Mouse (Mus musculus): ENCODE data around the gene Gm16181.
"Not testable (repeated sequence)": the region's sequence is repeated elsewhere in the genome, so short reads cannot be mapped to it uniquely, and the experiment has no call there.

Gene Gm16181

DNA sequence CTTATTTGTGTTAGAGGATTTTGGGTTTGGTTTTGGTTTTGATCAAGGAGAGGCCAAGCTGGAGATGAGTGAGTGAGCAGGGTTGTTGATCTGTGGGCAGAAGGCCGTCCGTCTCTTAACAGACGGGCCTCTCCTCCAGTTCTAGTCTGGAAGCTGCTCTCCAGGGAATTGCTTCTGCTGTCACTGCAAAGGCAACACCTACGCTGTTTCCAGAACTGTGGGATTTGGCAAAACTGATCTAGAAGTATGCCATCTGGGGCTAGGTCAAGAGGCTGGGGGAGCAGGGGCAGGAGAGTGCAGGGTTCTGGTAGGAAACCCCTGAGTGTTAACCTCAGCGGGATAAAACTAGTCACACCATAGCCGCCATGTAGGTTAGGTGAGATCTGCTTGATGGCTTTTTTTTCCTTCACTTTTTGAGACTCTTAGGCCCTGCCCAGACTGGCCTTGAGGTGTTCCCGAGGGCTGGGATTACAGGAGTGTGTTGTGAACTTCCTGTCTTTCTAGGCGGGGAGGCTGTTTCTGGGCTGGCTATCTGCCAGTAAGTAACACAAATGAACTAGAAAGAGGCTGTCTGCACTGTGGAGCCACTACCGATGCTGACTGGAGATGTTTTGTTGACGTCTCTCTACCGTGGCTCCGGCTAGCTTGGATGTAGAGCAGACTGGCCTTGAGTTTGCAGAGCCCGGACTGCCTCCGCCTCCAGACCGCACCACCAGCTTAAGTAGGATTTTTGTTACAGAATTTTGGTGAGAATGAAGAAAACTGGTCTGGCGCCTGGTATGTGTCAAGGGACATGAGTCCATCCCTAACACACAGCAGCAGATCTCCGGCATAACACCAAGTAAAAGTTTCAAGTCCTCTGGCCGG, 12.7 kb downstream of the Gm16181 start, which contains the start of gene Atp6v1g2:
TSS of gene Atp6v1g2 (plus strand) at position 547 of the 867 bp plus-strand sequence.
- DNase-seq = no peak

DNA sequence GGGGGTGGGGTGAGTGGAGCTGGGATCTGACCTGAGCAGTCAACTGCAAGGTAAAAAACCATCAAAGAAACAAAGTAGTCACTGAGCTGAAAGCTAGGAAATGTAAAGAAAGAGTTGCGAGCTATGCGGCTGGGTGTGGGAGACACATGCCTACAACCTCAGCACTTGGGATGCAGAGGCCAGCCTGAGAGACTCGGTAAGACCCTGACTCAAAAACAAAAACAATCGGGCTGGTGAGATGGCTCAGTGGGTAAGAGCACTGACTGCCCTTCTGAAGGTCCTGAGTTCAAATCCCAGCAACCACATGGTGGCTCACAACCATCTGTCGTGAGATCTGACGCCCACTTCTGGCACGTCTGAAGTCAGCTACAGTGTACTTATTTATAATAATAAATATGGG, 13.5 kb downstream of the Gm16181 start:
- not testable (repeated sequence) for DNase-seq

DNA sequence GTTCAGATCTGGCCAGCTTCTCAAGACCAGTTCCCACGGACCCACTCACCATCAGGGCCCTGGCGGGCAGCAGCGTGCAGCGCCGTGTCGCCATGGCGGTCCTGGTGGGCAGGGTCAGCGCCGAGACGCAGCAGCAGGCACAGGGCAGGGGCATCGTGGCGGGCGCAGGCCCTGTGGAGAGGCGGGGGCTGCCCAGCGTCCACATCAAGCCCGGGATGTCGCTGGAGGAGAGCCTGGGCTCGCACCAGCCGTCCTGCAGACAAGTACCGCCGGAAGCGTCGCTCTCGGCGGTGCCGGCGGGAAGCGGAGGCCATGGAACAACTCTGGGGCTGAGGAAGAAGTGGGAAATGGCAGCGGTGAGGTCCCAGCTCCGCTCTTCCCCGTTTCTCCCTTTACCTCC, 14.3 kb downstream of the Gm16181 start:
- DNase-seq = peak; percentile 50 to 54

DNA sequence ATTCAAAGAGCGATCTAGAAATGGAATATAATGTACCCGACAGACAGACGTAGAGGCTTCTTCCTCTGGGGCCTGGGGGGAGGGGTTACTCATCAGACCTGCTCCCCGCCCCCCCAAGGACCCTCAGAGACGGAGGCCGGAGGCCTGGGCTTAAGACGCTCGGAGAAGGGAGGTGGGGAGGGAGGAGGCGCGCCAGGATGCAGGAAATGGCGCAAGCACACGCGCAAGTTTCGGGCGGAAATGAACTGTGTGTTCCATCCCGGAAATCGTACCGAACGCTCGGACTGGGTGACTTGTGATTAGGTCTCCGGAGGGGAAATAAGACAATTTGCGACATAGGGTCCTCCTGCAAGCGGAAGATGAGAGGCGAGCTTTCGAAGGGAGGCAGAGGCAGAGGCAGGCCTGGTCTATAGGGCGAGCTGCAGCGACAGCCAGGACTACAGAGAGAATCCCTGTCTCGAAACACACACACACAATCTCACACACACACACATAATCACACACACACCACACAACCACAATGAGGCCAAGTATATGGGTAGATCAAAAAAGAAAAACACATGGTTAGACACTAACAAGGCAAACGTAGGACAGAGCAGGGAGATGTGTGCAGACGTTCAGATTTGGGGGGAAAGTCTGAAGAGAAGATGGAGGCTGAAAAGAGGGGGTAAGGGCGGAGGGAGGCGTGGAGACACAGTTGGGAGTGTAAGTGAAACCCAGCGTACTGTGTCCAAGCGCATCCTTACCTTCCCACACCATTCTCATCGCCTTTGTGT, 15.2 kb downstream of the Gm16181 start, which contains the start of gene Nfkbil1:
TSS of gene Nfkbil1 (minus strand) at position 179 of the 776 bp plus-strand sequence.
- DNase-seq = peak; percentile 91 to 93

DNA sequence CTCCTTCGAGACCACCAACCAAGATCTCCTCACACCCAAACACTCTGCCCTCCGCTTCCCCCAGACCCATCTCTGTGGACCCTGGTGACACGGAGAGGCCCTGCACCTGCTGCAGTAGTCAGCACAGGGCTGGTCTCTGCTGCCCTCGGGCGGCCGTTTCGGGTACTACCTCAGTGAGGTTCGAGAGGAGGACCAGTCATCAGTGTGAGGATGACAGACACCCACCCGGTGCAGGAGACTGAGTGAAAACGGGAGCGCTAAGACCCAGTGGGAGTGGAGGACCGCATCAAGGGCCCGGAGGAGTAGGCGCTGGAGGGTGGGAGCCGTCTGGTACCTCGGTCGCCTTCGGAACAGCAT, 15.7 kb downstream of the Gm16181 start:
- peak; percentile 100 for DNase-seq

DNA sequence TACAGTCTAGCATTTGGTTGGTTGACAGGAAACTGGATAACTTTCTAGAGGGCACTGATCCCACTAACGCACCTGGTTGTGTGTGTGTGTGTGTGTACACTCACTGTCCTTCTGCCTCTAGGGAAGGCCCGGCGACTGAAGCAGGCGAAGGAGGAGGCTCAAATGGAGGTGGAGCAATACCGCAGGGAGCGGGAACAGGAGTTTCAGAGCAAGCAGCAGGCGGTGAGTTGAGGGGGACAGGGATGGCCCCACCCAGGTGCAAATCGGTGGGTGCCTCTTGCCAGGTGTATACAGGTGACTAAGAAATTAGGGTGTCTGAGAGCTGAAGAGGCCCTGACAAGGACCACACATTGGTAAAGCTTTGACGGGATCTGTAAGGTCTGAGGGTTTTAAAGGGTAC, 16.4 kb downstream of the Gm16181 start:
- peak; percentile 58 to 68 for DNase-seq

DNA sequence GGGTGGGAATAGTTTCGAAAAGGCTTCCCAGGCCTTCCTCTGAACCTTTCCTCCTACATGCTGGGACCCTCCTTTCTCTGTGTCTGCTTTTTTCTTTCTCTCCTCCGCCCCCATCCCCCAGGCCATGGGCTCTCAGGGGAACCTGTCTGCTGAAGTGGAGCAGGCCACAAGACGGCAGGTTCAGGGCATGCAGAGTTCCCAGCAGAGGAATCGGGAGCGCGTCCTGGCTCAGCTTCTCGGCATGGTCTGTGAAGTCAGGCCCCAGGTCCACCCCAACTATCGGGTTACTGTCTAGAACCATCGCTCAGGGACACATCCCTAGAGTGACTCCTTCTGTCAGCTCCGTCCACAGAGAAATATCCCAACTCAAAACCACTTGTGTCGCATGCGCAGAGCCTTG, 16.9 kb downstream of the Gm16181 start:
- no peak for DNase-seq

DNA sequence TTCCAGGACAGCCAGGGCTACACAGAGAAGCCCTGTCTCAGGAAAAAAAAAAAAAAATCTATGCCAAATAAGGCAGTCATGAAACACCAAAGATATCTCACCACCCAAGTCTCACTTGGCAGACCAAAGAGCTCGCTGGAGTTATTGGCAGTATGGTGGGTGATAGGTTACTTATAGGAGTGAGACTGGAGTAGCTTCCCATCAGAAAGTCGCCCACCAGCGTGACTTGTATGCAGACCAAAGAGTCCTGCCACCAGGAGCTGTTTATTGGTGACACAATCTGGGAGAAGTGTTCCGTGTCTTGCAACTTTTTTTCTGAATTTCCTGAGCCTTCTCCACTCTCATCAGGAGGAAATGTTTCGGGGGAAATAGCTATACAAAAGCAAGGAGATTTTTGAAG, 19.1 kb downstream of the Gm16181 start:
- DNase-seq = no peak

DNA sequence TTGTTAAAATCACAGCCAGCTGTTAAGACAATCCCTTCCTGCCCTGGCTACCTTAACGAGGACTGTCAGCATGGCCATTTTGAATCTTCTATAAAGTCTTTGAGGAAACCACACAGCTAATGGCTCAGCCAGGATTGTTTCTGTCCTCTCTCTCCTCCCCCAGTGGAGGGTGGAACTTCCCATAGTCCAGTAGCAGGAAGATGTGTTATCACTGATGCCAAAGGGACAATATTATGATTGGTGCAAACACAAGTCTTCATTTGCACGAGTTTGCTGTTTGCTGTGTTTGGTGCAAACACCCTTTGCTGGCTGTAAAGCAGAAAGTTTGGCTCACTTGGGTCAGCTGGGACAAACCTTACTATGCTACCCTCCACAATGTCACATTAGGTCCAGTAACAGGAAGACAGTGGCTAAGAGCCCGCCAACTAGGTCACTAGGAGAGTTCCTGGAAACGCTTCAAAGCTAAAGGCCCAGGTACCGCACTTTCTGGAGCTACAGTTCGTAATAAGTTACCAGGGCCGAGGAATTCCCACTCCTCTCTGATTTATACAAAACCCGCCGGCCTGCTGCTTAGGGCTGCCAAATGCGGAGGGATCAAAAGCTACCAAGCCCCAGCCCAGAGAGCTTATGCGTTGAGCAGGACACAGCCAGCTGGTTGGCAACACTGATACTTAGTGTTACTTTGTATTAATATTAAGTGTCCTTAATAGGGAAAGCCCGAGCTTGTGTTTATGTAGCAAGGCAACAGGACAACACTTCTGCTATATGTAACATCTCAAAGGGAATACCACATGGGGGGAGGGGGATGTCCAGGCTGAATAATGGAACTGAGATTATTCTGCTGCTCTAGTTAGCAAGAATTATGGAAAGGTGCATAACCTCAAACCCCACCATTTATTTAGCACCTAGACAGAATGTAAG, 20.0 kb downstream of the Gm16181 start:
- DNase-seq = peak; percentile 53 to 59

DNA sequence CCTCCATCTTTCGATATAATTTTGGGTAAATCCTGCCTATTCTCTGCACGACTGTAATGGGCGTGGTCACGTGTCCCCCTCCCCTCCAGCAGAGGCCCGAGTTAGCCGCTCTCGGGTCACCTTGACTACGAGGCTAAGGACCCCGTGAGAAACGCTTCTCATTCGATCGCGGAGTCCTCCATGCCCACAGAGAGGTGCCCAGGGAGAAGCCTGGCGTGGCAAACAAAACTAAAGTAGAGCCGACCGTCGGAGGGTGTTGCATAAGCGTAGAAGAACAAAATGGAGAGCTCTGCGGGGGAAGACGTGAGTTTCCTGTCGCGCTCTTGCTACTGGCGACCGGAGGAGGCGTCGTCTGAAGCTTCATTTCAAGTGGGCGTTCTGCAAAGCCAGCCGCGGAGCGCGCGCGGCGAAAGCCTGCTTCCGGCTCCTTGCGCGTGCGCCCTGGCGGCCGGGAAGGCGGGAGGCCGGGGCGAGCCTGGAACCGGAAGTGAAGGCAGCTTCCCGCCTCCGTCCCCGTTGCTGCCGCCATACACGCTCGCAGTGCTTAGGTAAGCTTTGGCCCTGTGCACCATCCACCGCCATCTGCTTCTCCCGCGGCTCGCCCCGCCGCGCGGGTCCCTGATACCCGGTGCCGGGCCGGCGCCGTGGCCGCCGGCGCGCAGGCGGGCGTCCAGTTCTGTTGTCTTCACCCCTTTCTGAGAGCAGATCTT, 20.8 kb downstream of the Gm16181 start, which contains the start of gene Ddx39b:
TSS of gene Ddx39b (plus strand) at position 442 of the 710 bp plus-strand sequence.
- peak; percentile 97 to 98 for DNase-seq

DNA sequence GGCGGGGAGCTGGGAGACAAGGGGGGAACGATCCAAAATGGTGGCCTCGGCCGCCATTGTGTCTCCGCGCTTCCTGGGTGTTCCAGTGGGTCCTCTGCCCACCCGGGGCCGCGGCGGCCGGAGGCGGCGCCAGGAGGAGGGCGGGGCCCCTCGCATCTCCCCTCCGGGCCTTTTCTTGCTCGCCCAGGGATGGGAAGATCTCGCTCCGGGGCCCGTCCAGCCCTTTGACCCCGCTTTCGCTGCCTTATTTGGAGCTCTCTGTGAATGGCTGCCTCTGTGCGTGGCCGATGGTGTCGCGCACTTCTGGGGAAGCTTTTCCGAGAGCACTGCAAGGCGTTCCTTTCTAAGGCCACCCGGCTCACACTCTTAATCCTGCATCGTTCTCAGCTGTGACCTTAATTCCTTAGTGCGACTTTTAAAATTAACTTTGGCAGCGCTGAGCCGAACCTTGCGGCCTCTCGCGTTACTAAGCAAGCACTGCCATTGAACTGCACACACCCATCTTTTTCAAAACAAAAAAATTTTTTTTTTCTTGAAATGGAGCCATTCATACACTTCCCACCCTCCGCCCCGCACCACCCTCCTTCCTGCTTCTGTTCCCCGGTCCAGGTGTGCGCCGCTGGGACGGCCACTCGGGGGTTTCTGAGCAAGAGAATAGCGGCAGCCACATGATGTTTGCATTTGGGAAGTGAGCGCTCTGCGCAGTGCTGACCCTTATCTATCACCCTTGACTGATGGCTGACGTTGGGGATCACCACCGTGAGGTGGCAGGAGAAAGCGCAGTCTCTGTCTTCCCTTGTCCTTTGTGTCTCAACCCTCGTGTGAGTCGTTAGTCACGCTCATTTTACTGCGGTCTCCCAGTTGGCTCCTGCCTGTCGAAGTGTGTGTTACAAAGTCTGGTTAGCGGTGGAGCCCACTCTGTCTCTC, 21.6 kb downstream of the Gm16181 start:
- peak; percentile 51 to 74 for DNase-seq

DNA sequence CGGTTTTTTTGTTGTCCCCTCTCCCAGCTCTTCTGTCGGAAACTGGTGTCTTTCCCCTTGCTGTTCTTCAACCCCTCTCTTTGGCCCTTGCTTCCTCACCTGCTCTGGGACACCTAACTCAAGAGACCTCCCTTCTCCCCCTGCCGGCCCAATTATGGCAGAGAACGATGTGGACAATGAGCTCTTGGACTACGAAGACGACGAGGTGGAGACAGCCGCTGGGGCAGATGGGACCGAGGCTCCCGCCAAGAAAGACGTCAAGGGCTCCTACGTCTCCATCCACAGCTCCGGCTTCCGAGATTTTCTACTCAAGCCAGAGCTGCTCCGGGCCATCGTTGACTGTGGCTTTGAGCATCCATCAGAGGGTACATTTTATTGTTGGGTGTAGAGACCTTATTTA, 22.5 kb downstream of the Gm16181 start:
- DNase-seq = peak; percentile 69 to 79

DNA sequence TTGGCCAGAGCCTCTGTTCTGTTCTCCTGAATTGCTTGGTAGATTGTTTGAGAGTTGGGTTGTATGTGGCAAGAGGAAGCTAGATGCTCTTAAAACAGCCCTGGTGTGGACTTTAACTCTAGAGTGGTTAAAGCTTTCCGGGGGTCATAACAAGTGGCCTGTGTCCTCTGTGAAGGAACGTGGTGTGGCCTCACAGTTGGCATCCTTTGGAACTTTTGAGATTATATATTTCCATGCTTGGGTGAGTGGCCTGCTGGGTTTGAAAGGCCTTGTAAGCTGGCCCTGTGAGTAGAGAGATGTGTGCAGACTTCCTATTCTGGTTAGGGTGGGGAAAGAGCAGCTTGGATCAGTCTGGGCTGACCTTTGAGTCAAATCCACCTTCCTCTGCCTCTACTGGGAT, 24.4 kb downstream of the Gm16181 start:
- no peak for DNase-seq

DNA sequence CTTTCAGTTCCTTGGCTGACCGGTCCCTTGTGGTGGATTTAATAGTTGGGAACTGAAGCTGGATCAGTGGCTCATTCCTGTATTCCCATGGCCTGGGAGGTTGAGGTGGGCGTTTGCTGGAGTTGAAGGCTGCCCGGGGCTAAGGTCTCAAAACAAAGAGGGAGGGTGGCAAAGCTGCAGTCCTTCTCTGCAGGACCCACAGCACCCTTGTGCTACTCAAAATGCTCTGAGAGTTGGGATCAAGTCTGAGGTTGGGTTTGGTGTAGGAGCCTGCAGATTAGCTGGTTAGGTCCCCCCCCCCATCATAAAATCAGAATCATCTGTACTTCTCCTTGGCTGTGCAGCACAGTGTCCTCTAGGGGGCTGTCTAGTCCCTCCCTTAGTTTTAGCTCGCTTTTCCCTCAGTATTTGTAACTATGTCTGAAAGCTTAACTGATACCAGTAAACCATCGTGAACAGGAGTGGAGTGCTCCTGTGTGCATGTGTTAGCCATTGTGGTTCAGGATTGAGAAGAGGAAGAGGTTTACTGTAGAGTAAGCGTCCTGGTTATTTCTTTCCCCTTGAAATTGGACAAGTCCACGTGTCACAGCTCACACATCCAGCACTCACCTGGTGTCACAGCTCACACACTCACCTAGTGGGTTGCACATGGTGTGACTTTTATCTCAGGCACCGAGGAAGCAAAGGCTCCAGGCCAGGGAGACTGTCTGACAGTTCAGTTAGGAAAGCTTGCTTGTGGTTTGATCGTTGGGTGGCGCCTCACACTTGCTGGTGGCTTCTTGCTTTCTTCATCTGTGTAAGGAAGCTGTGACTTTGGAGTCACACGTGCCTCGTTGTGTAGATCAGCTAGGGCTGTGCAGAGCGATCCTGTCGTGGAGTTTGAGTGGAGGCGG, 25.3 kb downstream of the Gm16181 start:
- DNase-seq = no peak

DNA sequence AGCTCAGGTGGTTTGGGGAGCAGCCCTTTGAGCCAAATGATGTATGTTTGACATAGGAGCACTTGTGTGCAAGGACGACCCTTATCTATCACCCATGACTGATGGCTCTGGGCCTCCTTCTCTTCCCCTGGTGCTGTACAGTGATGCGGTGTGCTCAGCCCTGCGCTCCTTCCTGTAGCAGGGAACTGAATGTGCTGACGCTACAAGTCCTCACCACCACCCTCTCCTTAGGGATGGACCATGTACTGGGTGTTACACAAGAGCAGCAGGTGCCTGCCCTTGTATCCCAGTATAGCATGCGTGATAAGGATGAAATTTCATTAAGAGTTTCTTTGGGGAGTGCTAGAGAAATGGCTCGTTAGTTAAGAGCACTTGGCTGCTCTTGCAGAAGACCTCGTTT, 26.5 kb downstream of the Gm16181 start:
- no peak for DNase-seq

DNA sequence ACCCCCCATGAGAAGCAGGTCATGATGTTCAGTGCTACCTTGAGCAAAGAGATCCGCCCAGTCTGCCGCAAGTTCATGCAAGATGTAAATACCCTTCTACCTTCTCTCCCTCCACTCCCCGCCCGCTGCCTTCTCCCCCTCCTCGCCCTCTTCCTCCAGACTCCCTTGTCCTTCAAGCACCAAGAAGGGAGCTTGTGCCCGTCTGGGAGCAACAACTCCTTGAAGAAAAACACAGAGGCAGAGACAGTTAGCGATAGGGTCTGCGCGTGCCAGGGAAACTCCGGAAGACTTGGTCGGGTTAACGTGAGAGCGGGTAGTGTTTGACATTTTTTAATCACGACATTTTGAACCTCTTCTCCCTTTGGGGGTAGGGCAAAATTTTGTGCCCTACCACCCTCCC, 28.4 kb downstream of the Gm16181 start:
- DNase-seq = no peak

DNA sequence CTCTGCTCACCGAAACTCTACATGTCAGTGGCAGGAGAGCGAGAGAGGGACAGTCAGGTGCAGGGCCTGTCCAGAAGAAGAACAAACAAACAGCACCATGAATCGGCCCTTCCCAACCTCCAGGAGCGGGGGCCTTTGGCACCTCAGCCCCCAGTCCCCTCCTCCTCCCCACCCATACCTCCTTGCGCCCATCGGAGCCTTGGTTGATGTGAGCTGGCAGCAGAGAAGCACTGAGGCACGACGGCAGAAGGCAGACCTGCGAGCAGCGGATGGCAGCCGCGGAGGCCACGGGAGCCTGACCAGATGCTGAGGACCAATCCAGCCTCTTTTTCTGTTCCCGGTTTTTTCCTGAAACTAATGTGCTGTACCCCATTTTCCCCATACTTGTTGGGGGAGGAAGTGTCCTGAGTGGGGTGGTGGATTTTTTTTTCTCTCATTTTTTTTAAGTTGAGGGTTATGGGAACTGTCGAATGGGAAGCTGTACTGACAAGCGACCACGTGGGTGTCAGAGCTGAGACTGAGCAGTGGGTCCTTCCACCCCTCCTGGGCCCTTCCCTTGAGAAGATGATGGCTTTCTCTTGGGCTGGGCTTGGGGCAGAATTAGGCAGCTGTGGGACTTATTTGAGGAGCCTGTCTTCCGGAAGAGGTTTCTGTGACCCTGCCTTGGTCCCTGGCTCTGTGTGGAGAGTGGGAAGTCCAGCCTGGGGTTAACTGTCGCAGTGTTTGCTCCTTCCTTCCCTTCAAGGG, 29.0 kb downstream of the Gm16181 start:
- DNase-seq = no peak

DNA sequence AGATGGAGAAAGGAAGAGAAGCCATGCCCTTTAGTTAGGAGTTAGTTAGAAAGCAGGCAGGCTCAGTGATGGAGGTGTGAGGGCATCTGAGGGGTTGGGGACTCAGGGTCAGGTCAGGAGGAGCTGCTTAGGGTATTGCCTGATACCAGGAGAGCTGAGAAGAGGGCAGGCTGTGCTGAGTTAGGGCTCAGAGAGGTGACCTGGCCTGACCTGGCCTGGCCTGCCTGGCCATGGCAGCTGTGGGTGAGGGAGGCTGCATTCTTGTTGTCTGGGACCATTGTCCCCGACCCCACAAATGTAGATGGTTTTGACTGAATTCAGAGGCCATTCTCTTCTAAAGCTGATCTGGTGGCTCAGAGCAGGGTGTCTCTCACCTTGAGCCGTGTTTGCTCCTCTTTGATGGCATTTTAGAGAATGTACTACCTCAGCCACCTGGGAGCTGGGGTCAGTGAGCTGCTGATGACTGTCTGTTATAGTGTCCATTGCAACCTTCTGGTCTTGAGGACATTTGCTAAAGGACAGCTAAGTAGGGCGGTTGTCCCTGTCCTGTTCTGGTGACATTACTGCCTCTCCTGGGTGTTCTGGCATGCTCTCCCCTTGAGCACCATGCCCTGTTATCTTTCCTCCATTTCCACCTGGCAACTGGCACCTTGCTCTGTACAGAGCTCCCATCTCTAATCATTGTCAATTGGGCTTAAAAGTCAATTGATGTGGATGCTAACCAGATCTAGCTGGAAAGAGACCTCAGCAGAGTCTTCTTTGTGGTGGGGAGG, 29.9 kb downstream of the Gm16181 start:
- DNase-seq = no peak

All from cerebellum, postnatal 25 days (tissue).